Mouse (Mus musculus) erythroblast, adult 5-6 weeks (primary cell): ENCODE results near the gene Btbd16. TPM values are rescaled to one million over a fixed set of nuclear protein-coding genes. Genes with fewer than 3 reads are reported as not detected.

ENCODE experiments used
- ATAC-seq: replicated peaks from 2 replicates; pipeline ENCODE4 v1.8.0; 2016; ENCODE audit warnings: moderate number of reproducible peaks, mild to moderate bottlenecking, moderate TSS enrichment, inconsistent platforms; ENCODE audit not compliant: poor library complexity, low FRiP score, severe bottlenecking
- total RNA-seq, 2 experiments: library from RNA; stranded (forward) in 1 of 2; stranded (reverse) in 1 of 2; fragments of 150-400 nt in 1 of 2; fragments of 200-764, 138-1000 nt in 1 of 2; gene quantifications; 2 replicates each; pipeline versions ENCODE4 v1.2.3 to v1.2.4; 2015 to 2017; ENCODE audit warnings: low replicate concordance in 2 of 2

Gene Btbd16
- total RNA-seq (2015; ENCODE audit: low replicate concordance): not detected in 2 replicates
- not detected in 2 replicates for total RNA-seq (2017; ENCODE audit: low replicate concordance)

DNA sequence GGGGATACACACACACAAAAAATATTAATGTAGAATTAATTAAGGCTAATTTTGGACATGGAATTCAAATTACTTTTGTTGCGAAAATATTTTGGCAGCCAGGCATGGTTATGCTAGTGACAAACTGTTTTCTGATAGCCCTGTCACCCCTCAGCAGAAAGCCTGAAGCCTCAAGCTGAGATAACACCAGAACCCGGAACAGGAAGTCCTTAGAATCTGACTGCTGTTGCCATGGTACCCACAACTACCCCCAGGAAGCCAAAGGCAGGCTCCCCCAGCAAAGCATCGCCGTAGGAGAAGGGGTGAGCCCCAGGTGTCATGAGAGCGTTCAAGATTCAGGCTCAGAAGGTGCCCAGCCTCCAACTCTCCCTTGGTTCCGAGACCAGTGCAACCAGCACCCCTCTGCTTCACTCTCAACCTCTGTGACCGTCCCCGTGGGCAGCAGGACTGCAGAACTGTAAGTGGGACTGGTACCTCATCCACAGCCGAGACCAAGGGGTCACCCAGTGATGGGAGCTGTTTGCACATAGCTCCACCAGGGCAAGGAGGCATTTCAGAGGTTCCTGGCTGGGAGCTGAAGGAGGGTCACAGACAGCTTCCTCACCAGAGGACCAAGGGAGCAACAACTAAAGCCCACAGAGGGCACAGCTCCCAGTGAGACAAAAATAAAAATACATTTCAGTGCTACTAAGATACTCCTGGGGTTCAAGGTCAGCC, at the start of gene Btbd16:
Gene Btbd16 (plus strand): TSS at position 156 of the 717 bp plus-strand sequence.
- no peak for ATAC-seq

DNA sequence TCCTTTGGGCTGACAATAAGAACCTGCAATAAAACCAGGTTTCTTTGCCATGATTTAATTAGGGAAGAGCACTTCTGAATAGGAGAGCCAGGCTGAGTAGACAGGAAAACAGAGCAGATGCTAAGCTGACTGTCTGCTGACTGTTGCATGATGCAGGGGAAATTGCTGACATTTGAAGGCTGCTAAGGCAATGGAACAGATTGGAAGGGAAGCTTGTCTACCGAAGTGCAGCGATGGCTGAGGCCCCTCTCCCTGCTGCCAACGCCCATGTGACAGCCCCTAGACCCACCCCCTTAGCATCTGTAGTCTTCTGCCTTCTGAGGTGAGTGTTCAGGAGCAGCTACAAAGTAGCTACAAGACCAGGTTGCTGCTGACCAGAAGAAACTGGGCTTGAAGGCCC, 47.7 kb upstream of the Btbd16 start:
- no peak for ATAC-seq

DNA sequence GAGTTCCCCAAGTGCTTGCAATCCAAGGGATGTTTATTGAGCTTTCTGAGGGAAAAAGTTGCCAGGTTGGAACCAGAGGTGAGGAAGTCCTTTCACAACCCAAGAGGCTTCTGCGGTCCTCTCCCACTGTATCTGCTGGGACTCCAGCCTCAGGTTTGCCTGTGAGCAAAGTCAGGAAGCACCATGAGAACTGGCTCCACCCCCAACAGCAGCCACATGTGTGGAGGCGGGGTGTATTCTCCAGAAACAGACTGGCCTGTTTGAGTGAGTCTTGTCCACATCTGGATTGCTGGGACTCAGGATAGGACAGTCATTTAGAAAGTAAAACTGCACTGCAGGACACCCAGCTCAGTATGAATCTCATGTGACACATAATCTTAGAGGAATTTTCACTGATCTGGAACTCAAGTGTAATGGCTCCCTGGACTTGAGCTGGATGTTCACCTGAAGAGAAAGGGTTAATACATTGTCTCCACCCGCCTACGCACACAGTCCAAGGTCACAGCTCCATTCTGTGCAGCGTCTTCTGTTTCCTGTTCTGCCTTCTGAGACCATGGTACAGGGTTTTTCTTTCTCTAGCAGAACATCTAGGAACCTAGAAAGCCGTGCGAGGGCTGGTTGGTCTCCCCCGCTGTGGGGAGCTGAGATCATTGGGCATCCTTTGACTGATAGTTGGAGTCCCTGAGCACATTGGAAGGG, 47.0 kb upstream of the Btbd16 start:
- no peak for ATAC-seq

DNA sequence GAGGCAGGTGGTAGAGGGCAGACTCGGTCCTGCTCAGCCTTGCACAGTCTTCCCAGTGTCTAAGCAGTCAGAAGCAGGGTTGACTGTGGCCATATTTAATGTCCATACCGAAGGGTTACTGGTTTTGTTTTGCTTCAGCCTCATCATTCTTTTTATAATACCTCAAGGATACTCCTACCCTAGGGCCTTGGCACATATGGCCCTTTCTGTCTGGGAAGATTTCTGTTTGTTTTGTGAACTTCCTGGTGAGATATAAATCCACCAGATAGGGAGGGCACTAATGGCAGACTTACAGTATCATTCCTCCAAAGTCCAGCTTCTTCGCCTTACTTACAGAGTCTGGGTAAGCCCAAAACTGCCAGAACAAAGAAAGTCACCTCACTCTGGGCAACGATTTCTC, 46.3 kb upstream of the Btbd16 start:
- no peak for ATAC-seq

DNA sequence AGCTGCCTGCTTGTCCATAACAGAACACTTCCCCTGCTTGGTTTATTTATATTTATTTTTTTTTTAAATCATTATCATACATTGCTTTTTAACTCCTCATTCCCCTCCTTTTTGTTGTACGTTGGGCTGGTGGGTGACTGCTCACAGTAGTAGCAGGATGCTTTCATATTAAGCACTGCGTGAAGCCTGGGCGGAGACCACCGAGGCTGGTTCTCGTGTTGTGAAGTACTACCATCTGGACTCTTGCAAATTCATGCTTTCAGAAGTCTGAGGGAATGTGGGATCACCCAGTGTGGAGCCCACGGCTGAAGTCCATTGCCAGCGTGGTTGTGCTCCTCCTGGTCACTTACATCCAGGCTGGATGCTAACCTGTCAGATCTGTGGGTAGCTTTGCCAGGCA, 42.1 kb upstream of the Btbd16 start:
- no peak for ATAC-seq

DNA sequence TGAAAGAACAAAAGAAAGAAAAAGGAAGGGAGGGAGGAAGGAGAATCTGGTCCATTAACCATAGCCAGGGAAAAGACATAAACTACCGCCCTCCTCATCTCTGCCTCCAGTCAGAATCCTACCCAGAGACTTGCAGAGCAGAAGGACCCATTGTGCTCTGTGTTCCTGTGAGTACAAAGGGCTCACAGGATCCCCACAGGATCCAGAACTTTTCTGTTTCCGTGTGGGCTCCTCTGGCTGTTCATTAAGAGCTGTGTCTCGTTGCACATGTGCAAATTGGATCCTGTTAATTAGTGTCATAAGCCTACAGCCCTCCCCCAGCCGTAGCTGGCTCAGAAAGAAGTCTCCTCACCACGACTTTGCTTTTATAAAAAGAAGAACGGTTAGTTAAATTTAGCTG, 41.0 kb upstream of the Btbd16 start:
- ATAC-seq: no peak

DNA sequence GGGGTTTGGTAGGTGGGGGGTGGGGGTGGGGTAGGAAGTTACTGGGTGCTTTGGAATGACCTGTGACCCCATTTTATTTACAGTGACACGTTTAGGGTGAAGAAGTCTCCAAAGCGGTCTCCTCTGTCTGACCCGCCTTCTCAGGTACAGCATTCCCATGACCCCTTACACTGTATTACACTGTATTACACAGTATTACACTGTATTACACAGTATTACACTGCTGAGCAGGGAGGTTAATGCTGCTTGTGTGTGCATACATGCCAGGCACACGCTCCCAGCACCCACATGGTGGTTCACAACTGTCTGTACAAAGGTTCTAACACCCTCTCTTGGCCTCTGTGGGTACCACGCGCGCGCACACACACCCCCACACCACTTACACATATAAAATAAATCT, 40.4 kb upstream of the Btbd16 start:
- no peak for ATAC-seq

DNA sequence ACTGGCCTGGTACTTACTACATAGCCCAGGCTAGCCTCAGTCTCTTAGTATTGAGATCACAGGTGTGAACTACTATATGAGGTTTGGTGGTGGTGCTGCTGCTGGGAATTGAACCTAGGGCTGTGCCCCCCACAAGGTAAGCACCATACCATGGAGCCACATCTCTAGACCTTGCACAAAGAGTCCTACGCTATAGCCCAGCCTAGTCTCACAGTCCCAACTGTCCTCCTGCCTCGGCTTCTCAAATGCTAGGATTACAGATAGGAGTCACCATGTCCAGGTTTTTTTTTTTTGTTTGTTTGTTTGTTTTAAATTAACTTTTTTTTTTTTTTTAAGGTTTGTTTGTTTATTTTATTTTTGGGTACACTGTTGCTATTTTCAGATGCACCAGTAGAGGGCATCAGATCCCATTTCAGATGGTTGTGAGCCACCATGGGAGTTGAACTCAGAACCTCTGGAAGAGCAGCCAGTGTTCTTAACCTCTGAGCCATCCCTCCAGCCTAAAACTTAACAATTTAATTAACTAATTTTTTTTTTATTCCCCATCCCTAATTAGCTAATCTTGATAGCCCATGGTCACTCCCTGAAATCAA, 39.6 kb upstream of the Btbd16 start:
- no peak for ATAC-seq

DNA sequence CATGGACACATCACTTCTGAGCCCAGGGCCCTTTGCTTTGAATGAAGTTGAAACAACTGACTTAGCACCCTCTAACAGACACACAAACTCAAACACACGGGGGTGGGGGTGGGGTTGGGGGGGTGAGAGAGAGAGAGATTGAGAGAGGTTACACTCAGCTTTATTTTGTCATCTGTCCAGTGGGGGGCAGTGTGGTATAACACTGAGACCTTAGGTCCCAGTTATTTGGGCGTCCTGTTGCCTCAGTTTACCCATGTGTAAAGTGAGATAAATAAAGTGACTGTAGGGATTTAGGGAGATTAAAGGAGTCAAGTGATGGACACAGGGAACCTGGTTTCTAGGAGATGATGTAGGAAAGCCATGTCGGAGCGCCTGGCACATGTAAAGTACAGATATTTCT, 32.8 kb upstream of the Btbd16 start:
- no peak for ATAC-seq

DNA sequence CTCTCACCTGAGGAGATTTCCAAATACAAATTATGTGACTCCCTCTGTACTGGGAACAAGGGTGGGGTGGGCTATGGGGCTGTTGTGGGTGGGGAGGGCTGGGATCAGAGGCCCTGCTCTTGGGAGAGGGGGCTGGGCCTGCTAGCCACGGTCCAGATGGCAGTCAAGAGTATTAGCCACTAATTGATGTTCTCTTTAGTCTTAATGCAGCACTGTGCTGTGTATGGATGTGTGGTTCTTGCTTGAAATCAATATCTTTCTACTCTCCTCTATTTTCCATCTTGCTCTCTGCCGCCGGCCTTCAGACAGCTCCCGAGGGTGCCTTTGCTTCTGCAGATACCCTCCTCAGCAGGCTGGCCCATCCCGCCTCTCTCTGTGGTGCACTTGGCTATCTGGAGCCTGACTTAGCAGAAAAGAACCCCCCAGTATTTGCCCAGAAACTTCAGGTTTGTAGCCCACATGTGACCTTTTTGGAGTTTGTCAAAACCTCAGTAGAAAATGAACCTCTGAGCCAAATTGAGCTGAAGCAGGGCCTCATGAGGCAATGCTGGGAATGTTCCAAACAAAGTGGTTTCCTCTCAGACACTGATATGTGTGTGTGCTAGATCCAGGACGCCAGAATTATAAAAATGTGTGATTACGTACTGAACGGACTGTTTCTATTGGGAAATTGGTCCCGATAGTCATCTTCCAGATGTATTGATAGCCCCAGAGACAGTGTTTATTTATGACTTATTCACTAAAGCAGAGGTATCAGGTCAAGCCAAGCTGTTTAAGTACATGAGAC, 30.4 kb upstream of the Btbd16 start:
- no peak for ATAC-seq

DNA sequence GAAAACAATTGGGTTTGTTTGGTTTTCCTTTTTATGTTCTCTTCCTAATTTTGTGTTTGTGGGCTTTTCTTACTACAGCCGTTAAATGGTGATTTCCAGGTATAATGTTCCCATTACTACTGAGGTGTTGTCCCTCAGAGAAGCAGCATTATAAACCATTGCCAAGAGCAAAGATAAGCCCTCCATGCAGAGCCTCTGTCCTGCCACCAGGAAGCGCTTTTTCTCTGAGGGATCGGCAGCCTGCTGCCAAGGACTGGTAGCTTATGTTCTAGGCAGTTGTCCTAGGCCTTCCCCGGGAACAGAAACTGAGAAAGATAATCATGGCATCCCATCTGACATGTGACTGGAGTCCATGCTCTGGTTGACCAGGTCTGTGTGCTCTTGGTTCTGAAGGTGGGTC, 24.7 kb upstream of the Btbd16 start:
- no peak for ATAC-seq

DNA sequence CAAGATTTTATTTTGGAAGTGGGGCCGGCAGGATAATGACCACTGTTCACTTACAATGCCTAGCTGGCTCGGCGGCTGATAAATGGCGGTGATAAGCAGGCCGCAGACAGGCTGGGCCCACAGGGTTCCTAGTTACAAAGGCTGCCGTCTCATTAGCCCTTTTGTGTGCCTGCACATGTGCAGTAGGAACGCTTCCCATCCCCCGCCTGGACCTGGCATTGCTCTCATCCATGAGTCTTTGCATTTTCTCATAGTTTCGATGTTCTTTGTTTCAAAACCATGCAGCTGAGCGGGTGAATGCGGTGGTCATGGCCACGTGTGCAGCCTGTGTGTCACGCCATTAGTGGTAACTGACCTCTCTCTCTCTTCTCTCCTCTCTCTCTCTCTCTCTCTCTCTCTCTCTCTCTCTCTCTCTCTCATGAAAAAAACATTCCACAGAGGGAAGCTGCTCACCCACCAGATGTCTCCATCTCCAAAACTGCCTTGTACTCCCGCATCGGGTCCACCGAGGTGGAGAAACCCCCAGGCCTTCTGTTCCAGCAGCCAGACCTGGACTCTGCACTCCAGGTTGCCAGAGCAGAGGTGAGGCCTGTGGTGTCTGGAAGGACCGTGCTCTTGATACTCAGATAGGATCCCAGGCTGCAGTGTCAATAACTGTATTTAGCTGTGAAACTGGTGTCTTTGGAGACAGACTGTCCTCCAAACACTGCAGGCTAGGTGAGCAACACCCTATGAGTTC, 22.9 kb upstream of the Btbd16 start:
- no peak for ATAC-seq

DNA sequence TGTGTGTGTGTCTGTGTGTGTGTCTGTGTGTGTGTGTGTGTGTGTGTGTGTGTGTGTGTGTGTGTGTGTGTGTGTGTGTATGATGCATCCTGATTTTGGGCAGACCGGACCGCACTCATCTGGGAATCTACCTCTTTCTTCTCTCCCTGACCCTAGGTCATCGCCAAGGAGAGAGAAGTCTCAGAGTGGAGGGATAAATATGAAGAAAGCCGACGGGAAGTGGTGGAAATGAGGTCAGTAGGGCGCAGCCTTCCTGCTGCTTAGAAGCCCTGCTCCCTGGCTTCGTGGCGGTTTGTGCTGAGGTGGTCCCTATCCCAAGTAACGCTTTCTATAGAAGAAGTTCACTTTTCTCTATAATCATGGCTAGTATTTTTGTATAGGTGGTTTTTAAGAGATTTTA, 22.2 kb upstream of the Btbd16 start:
- ATAC-seq: no peak

DNA sequence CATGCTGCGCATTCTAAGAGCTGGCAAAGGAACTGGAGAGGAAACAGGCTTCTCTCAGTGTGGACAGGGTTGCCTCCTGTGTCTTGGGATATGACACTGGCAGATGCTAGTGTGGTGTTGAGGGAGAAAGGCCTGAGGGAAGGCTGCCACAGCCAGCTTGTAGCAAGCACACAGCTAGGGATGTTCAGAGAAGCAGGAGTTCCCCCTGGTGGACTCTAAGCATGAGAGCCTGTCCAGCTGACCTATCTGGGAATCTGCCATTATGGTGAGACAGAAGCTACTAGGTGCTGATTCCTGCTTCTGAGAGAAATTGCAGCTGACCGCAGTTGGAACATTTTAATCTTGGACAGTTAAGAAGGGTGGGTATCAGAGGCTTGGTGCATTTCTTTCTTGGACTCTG, 19.1 kb upstream of the Btbd16 start:
- no peak for ATAC-seq

DNA sequence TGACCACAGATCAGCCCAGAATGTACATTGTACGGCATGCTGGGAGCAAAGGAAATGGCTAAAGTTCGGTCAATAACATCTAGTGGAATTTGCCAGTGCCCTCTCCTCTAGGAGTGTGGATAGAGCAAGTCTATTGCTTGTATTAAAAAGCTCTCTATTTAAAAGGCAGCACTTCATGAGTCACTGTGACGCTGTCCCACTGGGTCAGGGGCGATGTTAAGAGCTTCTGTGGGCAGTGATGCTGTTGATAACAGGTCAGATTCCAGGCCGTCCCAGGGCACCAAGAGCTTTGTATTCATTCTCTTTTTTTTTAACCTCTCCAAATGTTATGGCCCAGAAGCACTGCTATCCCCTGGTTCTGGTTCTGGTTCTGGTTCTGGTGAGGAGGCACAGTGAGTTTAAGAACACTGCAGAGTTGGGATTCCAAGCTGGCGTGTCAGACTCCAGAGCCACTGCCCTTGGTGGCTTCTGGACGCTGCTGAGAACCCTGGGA, 17.5 kb upstream of the Btbd16 start:
- no peak for ATAC-seq

DNA sequence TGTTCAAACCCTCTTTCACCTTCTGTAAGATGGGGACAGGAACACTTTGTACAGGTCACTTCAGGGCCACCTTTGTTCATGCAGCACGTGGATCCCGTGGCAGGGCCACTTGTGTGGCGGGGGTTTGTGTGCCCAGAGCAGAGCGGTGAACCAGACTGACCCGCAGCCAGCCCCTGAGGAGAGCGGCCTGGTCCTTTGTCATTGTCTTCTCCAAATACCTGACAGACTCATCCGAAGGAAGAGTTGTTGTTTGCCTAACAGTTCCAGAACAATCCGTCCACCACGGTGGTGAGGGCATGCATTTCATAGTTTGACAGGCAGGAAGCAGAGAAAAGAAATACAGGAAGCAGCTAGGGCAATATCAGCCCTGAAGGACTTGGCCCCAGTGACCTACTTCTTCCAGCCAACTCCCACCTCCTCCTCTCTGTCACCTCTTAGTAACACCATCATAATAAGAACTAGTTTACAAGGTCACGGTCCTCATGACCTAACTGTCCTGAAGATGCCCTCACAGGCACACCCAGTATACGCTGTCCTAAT, 16.5 kb upstream of the Btbd16 start:
- ATAC-seq: no peak

DNA sequence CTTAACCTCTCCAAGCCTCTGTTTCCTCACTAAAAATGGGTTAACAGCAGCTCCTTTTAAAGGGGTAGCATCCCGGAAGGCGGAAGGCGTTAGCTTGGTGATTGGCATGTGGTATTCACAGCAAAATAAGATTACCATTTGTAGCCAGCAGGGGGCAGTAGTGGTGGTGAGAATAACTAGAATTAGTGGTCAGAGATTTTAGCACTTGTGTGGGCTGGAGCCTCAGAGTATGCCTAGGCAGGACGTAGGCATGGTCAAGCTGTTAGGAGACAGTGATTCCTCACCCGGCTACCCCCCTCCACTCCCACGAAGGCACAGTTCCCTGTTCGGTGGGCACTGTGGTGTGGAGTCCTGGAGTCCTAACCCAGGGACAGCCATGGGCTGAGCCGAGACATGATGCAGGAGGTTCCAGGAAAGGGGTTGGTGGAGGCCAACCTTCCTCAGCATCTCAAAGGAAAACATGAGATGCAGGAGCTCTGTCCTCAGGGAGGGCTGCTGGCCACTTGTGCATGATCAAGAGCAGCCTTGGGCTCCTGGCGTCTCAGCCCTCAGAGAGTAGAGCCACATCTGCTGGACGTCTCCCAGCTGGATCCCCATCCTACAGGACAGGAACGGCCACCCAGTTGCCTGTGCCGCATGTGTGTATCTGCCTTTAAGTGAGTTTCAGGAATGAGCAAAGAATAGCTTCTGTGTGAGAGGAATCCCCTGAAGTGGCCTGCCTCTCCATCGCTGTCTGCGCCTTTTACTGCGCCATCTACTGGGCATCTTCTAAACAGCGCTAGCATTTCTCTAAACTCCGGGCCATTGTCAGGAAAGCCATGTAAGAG, 11.6 kb upstream of the Btbd16 start:
- peak; percentile 61 for ATAC-seq

DNA sequence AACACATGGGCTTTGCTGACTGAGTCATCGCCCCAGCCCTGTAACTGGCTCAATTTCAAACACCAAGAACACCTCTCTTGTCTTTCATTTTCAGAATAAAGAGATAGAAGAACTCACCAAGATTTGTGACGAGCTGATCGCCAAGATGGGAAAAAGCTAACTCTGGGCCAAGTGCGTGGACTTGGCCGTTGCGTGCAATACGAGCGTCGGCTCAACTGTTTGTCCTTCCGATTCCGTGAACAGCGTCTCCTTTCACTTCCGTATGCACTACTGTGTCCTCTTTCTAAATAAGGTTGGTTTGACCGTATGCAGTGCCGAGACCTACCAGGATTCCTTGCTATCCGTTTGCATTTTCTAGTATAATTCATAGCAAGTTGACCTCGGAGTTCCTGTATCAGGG, 9.7 kb upstream of the Btbd16 start:
- ATAC-seq: no peak
